Mouse (Mus musculus) frontal cortex, adult 2 months (tissue): Measurements from ENCODE around the gene Mybbp1a. TPM values are rescaled to one million over a fixed set of nuclear protein-coding genes. Genes with fewer than 3 reads are reported as not detected.

Experiments
- DNase-seq, 2 experiments: peaks; one replicate each; pipeline ENCODE4 v3.0.0; 2022; ENCODE audit warnings: low spot score in 1 of 2; ENCODE audit errors: extremely low spot score in 1 of 2
- polyA plus RNA-seq: library from polyadenylated mRNA; depleted of rRNA; stranded (reverse); fragments of >200 nt; gene quantifications from 2 replicates; pipeline ENCODE4 v1.2.3, GENCODE M21; 2012

The Mybbp1a gene
- polyA plus RNA-seq, 1 experiment = 61.4 TPM

DNA sequence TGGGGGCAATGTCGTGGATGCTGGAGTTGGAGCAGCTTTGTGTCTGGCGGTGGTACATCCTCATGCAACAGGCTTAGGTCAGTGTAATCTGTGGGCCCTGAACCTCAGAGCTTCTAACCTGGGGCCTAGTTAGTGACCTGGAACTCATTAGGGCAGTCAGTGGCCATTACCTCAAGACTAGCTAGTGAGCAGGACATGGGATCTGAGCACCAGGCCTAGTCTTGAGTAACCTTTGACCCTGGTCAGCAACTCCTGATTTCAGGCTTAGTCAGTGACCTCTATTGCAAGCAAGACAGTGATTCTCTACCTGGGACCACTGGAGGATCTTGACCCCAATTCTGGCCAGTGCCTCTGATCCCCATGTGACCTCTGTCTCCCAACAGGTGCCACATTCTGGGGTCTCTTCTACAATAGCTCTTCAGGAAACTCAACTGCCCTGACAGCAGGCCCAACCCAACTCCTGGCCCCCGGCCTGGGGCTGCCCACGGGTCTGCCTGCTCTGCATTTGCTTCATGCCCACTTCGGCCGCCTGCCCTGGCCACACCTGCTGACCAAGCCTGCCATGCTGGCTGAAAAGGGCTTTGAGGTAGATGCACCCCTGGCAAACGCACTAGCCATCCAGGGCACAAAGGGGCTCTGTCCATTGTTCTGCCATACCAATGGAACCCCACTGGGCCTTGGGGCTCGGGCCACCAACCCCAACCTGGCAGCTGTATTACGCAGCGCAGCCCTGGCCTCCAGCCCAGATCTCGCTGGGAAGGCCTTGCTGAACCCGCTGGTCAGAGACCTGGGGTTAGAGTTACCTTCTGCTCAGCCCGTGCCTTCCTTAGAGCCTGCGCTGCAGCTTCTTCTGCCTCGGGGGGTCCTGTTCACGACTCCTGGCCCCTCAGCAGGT, 4.2 kb upstream of the Mybbp1a start:
- DNase-seq = peak in 1 of 2 experiments; percentile 39

- no peak for DNase-seq
These were observed 2.7 kb upstream of the Mybbp1a start for GRCm38 (mm10) chr11:72438411-72438810.

GRCm38 (mm10) chr11:72440597-72440964, 574 bp upstream of the Mybbp1a start:
- peak in 1 of 2 experiments; percentile 27 for DNase-seq

DNA sequence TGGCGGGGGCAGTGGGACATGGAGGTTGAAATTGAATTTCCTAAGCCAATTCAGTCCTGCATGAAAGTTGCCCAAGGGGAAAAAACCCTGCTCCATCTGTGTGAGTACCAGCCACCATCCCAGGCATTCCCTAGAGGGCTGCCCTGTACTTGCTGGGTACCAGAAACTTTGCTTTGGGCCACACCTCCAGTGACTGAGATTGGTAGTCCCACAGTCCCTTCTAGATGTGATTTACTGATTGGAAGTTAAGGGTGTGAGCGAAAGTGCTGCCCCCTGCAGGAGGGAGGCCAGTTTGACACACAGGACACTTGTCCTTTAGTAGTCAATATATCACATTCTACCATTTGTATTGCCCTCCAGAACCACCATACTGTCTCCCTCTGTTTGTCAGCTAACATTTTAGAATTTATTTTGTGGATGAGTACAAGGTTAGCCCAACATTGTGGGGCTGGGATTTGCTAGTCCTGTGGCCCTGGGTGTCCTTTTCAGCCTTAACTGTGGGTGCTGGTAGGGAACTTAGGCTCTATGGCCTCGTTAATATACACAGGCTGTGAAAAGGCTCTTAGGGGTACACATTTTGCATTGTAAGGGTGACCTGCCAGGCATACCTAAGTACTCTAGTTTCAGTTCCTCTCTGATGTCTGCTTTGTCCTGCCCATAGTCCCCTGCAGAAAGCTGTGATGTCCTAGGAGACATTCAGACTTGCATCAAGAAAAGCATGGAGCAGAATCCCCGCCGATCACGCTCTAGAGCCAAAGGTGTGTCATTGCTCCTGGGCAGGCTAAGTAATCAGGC, 5.4 kb downstream of the Mybbp1a start:
- DNase-seq = peak in 1 of 2 experiments; percentile 52

GRCm38 (mm10) chr11:72447475-72447874, 6.3 kb downstream of the Mybbp1a start:
- no peak for DNase-seq

GRCm38 (mm10) chr11:72452140-72452665, 11.0 kb downstream of the Mybbp1a start:
- DNase-seq = no peak

DNA sequence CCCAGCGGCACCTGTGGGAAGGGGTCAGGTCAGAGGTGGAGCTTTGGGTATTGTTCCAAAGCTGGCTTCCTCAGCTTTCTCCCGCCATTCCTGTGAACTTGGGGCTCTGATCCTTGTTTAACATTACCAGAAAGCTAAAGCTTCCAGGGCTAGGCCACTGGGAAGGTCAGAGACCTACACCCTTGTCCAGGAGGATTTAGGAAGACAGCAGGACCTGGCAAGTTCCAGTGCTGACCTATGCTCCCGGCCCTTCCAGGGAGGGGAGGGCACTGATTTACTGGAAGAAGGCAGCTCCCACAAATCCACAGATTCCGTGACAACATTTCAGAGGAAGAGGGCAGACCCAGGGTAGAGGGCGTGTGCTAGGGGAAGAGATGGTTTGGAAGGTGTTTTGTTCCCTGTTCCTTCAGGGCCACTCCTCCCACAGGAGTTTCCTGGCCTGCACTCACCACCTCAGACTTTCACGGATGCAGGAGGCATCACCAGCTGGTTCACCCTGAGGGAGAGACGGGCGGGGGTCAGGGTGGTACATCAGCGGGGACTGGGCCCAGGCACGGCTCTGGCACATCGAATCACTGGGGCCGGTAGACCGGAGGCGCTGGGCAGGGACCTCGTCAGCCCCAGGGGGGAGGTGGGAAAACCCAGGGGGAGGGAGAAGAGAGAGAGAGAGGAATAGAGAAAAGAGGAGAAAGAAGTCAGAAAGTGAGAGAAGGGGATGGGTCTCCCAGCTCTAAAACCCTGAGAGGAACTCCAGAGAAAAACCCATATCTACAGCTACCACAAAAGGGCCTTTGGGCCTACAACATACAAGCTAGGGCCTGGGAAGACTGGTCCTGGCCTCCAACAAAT, 12.2 kb downstream of the Mybbp1a start:
- no peak for DNase-seq

- peak; percentile 36 to 58 for DNase-seq
These were observed 14.5 kb downstream of the Mybbp1a start for GRCm38 (mm10) chr11:72455694-72456093.

DNA sequence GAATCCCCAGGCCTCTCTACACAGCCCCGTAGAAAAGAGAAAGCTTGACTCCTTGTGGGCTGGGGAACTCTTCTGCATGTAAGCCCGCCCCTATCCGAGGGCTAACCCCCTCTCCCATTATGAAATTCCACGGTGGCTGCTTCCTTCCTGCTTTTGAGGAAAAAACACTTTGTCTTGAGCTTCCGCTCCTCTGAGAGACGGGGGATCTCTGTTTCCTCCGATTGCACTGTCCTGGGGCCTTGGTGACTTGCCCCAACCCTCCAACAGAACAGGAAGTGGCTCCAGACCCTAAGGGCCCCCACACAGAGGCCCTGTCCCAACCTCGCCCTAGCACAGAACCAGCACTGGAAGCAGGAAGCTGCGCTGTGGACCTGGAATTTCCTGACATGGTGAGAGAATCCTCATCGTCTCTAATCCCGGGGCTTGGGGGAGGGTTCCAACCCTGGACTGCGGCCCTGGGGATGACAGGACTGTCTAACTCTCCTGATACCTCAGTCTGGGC, 16.9 kb downstream of the Mybbp1a start:
- DNase-seq = no peak

GRCm38 (mm10) chr11:72458502-72458901, 17.3 kb downstream of the Mybbp1a start:
- DNase-seq = no peak

GRCm38 (mm10) chr11:72461500-72461981, 20.4 kb downstream of the Mybbp1a start:
- DNase-seq = no peak

DNA sequence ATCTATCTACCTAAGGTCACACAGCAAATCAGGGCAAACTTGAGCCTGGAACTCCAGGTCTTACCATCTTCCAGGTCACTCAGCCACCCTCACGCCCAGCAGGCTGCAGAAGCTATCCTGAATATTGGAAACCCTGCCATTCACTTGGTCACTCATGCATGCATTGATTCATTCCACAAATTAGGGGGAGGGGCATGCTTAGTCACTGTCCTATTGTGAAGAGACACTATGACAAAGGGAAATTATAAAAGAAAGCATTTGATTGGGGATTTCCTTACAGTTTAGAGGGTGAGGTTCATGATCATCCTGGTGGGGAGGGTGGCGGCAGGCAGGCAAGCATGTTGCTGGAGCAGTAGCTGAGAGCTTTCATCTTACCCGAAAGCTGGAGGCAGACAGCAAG, 23.7 kb downstream of the Mybbp1a start:
- DNase-seq = no peak

DNA sequence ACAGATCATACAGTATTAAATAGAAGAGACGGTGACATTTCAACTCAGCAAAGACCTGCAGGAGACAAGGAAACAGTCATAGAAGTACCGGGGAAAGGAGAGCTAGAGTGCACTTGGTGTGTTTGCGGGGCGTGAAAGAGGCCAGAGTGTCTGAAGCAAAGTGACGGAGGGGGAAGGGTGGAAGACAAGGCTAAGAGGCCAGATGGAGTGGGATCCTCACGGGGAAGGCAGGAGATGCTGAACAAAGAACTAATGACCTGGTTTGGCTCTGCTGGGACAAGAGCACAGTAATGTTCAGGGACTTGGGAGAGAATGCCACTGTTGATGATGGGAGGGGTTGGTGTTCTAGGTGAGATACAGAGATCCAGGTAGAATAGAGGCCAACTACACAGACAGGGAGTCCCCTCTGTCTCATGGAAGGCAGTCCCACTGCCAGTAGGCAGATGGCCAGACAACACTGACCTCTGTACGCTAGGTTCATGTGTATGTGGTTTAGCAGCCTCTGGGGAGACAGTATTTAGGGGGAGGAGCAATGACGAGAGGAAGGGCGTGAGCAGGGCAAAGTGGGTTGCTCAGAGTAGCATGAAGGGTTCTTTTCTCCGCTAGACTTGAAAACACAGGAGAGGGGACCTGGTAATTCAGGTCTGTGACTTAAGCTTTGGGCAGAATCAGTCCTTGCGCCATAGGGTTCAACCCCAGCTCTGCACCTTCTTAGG, 25.0 kb downstream of the Mybbp1a start:
- DNase-seq = no peak

DNA sequence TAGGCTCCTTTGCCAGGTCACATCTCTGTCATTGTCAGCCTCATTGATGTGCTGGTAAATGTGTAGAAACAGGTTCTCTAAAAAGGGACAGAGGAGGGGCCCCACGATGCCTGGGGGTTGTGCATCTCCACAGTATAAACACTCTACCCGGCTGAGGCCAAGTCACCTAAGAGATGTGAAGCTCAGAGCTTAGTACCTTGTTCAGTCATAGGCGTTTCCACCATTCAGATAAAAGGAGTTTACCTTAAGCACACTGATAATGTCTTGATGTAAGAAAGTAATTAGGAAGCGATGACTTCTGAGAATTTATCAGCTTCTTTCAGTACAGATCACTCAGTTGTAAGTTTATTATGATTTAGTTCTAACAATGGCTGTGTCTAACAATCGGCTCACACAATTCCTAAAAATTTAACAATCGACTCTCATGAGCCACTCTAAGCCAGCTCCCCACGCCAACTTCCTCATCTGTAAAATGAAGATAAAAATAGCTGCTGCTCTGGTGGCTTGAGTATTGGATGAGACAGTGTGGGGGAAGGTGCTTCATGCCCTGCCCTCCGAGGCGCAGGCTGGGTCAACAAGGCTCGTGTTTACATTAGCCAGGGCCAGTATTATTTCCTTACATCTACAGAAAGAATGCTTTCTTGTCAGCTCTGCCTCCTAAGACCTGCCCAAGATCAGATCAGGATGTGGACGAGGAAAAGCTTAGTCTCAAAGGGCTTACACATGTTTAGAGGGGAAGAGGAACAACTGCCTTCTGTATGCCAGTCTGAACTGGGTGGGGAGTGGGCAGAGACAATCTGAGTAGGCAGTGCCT, 25.7 kb downstream of the Mybbp1a start:
- DNase-seq = no peak

DNA sequence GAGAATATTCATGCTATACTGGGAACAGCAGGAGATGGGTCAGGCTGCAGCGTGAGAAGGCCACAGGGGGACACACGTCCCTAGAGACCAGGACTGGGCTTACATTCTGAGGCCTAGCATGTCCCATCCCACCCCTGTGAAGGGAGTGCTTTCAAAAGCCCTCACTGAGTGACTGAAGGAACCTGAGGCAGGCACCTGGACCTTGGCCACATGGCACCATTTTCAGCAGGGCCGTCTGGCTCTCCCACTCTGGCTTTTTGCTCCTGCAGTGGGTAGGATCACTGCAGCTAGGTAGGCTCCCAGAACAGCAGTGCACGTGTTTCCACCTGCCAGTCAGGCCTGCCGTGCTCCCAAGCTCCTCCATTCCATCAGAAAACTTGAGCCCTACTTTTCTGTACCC, 27.4 kb downstream of the Mybbp1a start:
- no peak for DNase-seq

DNA sequence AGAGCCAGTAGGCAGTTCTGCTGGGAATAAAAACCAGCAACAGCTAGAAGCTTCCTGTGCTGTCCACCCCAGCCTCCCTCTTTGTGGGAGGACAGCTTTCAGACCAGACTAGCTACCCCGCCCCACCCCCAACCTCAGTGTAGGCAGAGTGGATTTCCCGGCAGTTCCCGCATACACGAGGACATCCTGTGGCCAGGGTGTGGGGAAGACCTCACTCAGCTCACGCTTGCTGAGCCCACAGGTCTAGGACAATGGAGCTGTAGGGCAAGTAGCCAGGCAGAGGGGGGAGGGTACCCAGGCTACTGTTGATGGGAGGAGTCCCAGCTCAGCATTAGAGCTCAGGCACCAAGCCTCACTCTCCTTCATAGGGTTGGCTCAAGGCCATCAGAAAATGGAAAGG, 28.1 kb downstream of the Mybbp1a start:
- peak; percentile 34 to 49 for DNase-seq

GRCm38 (mm10) chr11:72470004-72470403, 28.8 kb downstream of the Mybbp1a start:
- DNase-seq = no peak

DNA sequence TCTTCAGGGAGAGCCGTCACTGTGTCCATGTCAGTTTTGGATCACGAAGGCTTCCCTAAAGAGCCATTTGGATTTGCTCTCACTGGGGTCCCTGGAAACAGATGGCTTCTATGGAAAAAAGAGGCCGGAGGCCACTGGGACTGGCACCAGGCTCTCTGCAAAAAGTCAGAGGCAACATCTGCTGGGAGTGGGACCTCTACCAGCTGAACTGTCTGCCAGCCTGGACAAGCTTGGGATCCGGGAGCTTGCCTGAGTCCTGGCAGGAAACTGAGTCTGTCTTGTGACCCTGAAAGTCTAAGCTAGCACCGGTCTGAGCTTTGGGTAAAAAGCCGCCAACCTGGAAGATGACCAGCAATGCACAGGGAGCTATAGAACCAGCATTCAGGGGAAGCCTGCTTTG, 30.2 kb downstream of the Mybbp1a start:
- no peak for DNase-seq

- DNase-seq = no peak
These were observed 32.4 kb downstream of the Mybbp1a start for GRCm38 (mm10) chr11:72473540-72473939.
